12 mouse cellular contexts compared by ENCODE assay signal in genomic region chr4:135253239-135254039, GRCm38 (mm10). TPM values are rescaled to one million over a fixed set of nuclear protein-coding genes. Genes with fewer than 3 reads are reported as not detected.
A peak's percentile ranks its signal among the peaks of the same experiment; 100 is the strongest.
DNase-seq lines count a peak whose midpoint lies in the region; ATAC-seq lines count a peak whose summit lies in the region.
"Had no signal": no experiment of that assay in that cellular context is flagged by ENCODE, and none has a peak within 500 bp of the region (broad histone marks: within the 10 kb centered on the region; RNA-seq: fewer than 3 reads in every experiment).

No protein-coding gene starts in this region.

- no peak for DNase-seq in kidney, adult 18-20 months
- DNase-seq in ZHBTc4 (ENCODE audit: low read depth, low spot score): peak; percentile 32
- peak; percentile 43 for DNase-seq in lung, postnatal 36 days
- DNase-seq in spleen, adult 12 weeks (ENCODE audit: low spot score): no peak
- DNase-seq: cerebellum, adult 2 months; right cerebral cortex, postnatal 25 days; thymus, postnatal 14 days had no signal

- peaks cover 11% of the 10 kb centered on the region; the same call in 1 of the 2 replicates for H3K36me3 ChIP-seq in kidney, embryonic 15.5 days
- H3K36me3 ChIP-seq in heart, embryonic 14.5 days (ENCODE audit: control insufficient read depth, insufficient read depth, low read length): peaks cover 9% of the 10 kb centered on the region; the same call in 1 of the 2 replicates
- H3K36me3 ChIP-seq: hindbrain, embryonic 15.5 days had no signal

- ATAC-seq in kidney, embryonic 15.5 days (replicated peaks; ENCODE audit: low FRiP score): no peak
- ATAC-seq in heart, embryonic 14.5 days (ENCODE audit: insufficient number of reproducible peaks, insufficient read depth, low FRiP score, low read depth): no peak
- no peak for ATAC-seq in CD4-positive, CD25-positive, alpha-beta regulatory T cell, adult 4 months

- H3K4me1 ChIP-seq in kidney, embryonic 15.5 days: peaks cover 56% of the 10 kb centered on the region
- H3K4me1 ChIP-seq in heart, embryonic 14.5 days (ENCODE audit: control insufficient read depth in 2 of 2, insufficient read depth in 2 of 2, low read length in 2 of 2): peaks cover 39 to 70% of the 10 kb centered on the region in 2 experiments

- no peaks in the 10 kb centered on the region for H3K27me3 ChIP-seq in kidney, embryonic 15.5 days
- no peaks in the 10 kb centered on the region for H3K27me3 ChIP-seq in heart, embryonic 14.5 days (ENCODE audit: control insufficient read depth, insufficient read depth, low read length)
- H3K27me3 ChIP-seq: embryonic facial prominence, embryonic 12.5 days; hindbrain, embryonic 15.5 days had no signal

- H3K27ac ChIP-seq in kidney, embryonic 15.5 days: peak overlapping the region; percentile 89
- peak overlapping the region; percentile 98 to 100 for H3K27ac ChIP-seq in heart, embryonic 14.5 days (replicated peaks in 1 of 2; ENCODE audit: control insufficient read depth in 1 of 2, insufficient read depth in 1 of 2, low read depth in 2 of 2, low read length in 2 of 2)

- H3K4me3 ChIP-seq in kidney, embryonic 15.5 days (replicated peaks): no peak overlapping the region
- H3K4me3 ChIP-seq in heart, embryonic 14.5 days (ENCODE audit: control insufficient read depth in 1 of 2, insufficient read depth in 1 of 2, low read depth in 1 of 2, low read length in 2 of 2): no peak overlapping the region
- H3K4me3 ChIP-seq: embryonic facial prominence, embryonic 12.5 days; hindbrain, embryonic 15.5 days had no signal

- H3K9me3 ChIP-seq in kidney, embryonic 15.5 days (replicated peaks): no peaks in the 10 kb centered on the region
- no peaks in the 10 kb centered on the region for H3K9me3 ChIP-seq in heart, embryonic 14.5 days (ENCODE audit: control insufficient read depth, low read length)
- H3K9me3 ChIP-seq: hindbrain, embryonic 15.5 days had no signal

- no peak overlapping the region for H3K4me2 ChIP-seq in kidney, embryonic 15.5 days
- no peak overlapping the region for H3K4me2 ChIP-seq in heart, embryonic 14.5 days (ENCODE audit: low read length)
- H3K4me2 ChIP-seq: embryonic facial prominence, embryonic 12.5 days; hindbrain, embryonic 15.5 days had no signal

- 71% methylated on average over 12 of the region's 12 CpGs for WGBS in kidney, embryonic 15.5 days
- 79% methylated on average over 12 of the region's 12 CpGs for WGBS in heart, embryonic 14.5 days

- no peak overlapping the region for H3K9ac ChIP-seq in kidney, embryonic 15.5 days
- H3K9ac ChIP-seq in heart, embryonic 14.5 days (ENCODE audit: low read length): peak overlapping the region; percentile 70
- H3K9ac ChIP-seq: embryonic facial prominence, embryonic 12.5 days; hindbrain, embryonic 15.5 days had no signal

RNA-seq across cellular contexts. Expression of gene Clic4, which starts 19.2 kb away (rescaled TPM):
- polyA plus RNA-seq in kidney, embryonic 15.5 days (2015; fragmentation: Nextera tagmentation; extraction: Ambion mirVana): 200 TPM in 2 replicates
- polyA plus RNA-seq in heart, embryonic 14.5 days (2014; fragmentation: Nextera tagmentation; extraction: Ambion mirVana): 181 and 194 TPM in 2 replicates
- 1 to 10 TPM; 7.0 to 8.0 TPM for polyA plus RNA-seq in CD4-positive, CD25-positive, alpha-beta regulatory T cell, adult 4 months (2017; shearing (Covaris generic))

Comparison
In these comparisons a context has a peak if more than half of its experiments do, and no peak if none do; other contexts are left out.
1. DNase-seq: peak in ZHBTc4 (single experiment) and lung, postnatal 36 days (single experiment); none in kidney, adult 18-20 months (single experiment) and spleen, adult 12 weeks (single experiment).
2. RNA of gene Clic4, which starts 19.2 kb away (polyA plus RNA-seq): 200 TPM in kidney, embryonic 15.5 days and 181 to 194 TPM in heart, embryonic 14.5 days; 7.0 to 8.0 TPM in CD4-positive, CD25-positive, alpha-beta regulatory T cell, adult 4 months; every median in the first group is over 10 times any median in the second.